Mouse (Mus musculus): ENCODE data around the gene Atoh7.

Gene Atoh7

DNA sequence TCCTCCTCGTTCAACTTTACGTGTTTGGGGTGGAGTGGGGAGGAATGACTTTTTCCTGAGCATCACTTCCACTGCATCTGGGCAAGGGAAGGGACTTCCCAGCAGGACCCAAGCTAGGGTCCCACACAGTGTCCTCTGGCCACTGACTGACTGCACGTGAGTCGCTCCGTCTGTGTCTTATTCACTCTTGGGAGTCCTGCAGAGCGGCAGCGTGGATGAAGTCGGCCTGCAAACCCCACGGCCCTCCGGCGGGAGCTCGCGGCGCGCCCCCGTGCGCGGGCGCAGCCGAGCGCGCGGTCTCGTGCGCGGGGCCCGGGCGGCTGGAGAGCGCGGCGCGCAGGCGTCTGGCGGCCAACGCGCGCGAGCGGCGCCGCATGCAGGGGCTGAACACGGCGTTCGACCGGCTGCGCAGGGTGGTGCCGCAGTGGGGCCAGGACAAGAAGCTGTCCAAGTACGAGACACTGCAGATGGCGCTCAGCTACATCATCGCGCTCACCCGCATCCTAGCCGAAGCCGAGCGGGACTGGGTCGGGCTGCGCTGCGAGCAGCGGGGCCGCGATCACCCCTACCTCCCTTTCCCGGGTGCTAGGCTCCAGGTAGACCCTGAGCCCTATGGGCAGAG is 601 bp downstream of the Atoh7 start:
- peak; percentile 45 for DNase-seq

DNA sequence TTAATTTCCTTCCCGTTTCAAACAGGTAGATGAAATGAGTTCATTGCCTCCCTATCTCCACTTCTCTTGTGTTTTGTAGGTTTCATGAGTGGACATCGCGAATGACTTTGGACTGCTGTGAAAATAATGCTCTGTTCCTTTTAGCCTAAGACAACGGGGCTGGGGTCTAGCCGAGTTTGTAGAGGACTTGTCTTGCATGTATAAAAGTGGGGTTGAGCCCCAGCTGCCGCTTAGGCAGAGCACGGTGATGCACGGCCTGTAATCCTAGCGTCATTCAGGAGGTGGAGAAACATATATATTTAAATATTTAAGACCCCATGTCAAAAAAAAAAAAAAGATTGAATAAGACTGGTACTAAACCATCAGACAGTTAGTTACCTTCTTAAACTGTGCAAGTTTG is 1.2 kb downstream of the Atoh7 start:
- no peak for DNase-seq

DNA sequence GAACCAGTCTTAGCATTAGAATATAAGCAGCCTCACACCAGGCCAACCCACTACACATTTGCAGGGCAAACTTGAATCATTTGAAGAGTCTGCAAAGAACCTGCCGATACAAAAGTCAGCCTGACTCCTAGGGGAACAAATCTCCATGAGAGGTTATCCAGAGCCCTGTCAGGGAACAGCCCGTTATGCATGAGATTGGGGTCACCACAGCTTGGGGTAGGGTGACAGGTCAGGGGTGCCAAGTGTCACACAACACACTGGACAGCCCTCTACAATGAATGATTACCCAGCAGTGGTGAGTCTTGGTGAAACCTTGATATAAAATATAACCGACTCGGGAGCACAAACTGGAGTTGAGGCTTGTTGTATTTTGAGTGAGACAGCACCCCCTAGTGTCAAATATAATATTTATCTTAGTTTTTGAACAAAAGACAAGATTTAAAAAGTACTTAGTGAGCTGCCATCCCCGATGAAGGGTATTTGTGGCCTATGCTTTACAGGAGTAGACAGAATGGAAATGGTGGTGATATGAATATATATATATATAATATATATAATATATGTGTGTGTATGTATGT is 13.7 kb downstream of the Atoh7 start:
- no peak for DNase-seq

DNA sequence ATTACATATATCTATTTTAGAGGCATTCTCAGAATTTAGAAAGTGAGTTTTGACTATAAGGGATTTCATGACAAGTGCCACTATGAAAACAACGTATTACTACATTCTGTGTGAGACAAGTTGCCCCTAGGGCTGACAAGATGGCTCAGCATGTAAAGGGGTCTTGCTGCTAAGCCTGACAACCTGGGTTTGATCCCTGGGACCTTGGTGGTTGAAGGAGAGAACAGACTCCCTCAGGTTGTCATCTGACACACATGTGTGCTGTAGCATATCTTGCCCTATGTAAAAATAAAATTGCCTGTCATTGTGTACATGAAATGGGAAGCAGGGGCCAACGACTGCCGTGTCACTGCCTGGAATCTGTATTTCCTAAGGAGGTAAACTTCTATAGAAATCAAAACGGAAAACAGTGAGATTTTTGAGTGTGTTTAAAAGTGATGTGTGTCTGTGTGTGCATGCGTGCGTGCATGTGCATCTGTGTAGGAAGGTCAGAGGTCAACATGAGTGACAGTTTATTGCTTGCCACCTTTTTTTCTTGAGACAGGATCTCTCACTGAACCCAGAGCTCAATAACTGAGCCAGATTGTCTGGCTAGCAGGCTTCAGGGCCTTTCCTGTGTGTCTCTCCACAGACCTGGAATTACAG is 14.4 kb downstream of the Atoh7 start:
- DNase-seq, result no peak

DNA sequence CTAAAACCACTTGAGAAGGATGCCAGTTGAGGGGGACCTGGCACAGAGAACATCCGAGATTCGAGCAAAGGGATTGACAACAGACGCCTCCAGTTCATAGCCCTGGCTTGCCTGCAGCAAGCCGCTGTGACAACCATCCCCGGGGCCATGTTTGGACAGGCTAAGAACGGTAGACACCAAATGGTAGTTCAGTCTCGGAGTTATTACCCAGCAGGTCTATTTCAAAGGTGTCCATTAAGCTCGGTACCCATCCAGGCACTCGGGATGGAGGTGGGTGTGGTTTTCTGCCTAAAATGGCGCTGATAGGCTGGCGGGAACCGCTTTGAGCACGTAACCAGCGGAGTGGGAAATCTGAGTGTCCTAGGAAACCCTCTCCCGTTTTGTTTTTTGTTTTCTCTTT is 16.4 kb downstream of the Atoh7 start:
- DNase-seq, result no peak

DNA sequence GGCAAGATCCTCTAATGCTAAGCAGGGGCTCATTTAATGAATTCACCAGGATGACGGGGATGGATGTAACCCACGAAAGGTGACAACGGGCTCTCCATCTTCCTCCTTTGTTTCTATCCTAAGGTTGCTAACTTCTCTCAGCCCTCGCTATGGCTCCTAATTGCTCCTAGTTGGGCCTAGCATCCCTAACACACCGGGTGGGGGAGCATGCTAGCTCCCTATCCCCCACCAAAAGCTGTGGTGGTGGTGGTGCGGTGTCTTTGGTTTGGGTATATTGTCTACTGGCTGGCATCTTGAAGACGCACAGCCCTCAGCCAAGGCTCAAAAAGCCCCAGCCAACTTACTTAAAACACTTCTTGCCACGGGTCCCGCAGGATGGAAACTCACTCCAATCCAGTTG is 16.9 kb downstream of the Atoh7 start:
- no peak for DNase-seq

DNA sequence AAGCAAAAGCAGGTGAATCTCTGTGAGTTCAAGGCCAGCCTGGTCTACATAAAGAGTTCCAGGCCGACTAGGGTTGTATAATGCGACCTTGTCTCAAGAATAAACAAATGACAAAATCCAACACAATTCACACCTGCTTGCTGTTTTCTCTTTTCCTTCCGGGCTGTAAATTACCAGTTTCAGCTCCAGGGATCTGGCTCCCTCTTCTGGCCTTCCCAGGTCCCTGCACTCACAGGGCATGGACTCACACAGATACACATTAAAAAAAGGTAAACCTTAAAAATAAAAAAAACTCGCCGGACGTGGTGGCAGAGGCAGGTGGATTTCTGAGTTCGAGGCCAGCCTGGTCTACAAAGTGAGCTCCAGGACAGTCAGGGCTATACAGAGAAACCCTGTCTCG is 18.1 kb downstream of the Atoh7 start:
- DNase-seq, result no peak

DNA sequence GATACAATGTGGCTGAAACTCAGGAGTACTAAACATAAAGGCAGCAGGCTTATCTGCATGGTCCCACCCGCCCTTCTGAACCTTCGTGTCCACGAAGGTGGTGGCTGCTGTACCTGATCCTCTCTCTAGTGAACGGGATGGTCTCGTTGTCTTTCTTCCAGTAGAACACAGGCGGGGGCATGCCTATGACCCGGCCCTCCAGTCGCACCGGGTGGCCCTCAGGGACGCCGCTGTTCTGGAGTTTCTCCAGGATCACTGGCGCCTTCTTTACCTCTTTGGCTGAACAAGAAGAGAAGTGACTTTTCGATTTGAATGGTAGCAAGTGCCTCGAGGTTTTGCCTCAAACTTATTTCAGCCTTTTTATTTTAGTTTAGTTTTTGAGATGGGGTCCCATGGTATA is 20.5 kb downstream of the Atoh7 start:
- no peak for DNase-seq

DNA sequence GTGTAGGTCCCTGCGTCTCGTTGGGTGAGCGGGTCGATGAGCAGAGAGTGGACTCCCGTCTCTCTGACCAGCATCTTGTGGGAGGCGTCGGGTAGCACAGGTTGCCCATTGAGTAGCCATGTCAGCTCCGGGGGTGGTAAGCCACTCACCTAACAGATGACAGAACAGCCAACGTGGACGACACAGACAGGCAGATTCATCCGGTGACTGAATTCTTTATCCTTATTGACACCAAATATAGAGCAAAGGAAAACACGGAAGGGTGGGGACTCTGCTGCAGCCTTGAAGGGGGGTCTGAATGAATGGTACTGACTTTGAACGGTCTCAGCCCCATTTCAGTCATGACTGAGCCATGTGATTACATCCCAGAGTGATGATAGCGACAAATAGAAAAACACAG is 22.5 kb downstream of the Atoh7 start:
- DNase-seq, result no peak

DNA sequence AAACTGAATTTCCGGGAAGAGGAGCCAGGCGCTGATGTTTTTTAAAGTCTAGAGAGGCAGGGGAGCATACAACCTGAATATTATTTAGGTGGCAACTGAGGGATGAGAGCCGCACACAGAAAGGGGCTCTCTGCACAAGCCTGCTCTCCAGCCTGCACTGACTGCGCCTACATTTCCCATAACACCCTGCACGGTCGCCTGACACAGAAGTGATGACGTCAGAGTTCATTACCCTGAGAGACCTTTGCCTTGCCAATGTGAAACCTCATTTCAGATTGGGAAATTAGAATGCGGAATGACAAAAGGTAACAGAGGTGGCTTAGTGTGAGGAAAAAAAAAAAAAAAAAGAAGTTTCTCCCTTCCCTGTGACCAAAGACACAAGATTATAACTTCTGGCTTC is 23.1 kb downstream of the Atoh7 start:
- DNase-seq, result peak; percentile 27

DNA sequence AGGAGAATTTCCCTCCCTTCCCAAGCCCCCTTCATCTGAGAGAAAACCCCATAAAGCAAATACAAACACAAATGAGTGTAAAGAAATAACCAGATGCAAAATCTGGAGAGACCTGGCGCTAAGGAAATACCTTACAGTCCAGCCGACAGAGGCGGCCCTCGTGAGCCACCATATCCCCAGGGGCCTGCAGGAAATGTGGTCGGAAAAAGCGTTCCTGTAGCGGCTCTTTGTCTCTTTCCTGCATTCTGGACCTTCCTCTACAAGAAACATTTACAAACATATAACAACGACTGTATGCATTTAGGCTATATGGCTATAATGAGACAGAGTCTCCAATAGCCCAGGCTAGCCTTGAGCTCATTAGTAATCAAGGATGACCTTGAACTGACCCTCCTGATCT is 23.7 kb downstream of the Atoh7 start:
- no peak for DNase-seq

DNA sequence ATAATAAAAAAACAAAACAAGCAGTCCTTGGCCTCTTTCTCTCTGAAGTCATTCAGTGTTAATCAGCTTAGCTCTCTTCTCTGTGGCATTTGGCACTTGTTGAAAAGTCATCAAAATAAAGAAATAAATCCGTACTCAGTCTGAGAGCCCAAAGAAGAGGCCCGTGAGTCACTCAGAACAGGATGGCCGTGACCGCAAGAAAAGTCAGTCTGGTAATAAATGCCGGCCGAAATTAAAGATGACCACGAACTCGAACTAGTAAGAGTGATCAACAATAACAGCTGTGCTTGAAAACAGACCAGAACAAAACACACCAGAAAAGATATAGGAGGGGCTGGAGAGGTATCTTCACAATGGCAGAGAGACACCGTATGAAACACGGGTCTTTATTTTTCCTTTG is 24.6 kb downstream of the Atoh7 start:
- no peak for DNase-seq

DNA sequence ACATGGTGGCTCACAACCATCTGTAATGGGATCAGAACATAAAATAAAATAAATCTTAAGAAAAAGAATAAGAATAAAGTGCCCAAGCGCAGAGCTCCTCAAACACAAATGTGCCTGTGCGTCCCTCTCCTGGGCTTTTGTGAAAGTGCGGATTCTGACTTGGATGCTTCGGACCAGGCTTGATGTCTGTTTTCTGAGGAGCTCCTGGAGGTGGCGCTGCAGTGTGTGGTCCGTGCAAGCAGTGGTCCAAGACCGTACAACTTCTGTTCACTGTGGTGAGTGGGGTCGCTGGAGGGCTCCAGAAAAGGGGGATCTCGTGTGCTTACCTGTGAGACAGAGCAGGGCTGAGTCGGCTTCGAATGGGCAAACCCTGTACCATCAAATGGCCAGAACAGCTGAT is 25.9 kb downstream of the Atoh7 start:
- no peak for DNase-seq

DNA sequence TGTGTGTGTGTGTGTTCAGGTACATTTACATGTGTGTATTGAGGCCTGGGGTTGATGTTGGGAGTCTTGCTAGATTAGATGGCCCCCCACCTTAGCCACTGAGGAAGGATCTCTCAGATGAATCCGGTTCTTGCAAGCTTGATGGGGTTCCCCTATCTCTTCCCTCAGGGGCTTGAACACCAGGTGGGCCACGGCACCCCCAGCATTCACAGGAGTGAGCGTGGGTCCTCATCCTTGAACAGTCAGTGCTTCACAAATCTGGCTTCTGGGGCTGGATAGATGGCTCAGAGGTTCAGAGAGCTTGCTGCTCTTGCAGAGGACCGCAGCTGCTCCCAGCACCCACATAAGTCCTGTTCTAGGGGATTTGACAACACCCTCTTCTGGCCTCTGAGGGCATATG is 26.7 kb downstream of the Atoh7 start:
- DNase-seq, result no peak

DNA sequence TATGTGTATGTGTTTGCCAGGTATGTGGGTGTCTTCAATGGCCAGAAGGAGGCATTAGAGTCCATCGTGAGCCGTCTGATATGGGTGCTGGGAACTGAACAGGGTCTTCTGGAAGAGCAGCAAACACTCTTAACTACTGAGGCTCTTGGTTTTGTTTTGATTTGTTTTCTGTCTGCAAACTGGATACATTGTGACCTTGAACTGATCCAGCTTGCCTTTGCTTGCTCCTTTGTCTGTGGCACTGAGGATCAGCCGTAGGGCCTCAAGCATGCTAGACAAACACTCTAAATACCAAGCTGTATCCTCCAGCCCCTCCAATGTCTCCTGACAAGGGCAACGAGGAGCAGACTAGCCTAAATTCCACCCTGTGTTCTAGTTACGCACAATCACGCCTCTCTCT is 27.7 kb downstream of the Atoh7 start:
- no peak for DNase-seq

DNA sequence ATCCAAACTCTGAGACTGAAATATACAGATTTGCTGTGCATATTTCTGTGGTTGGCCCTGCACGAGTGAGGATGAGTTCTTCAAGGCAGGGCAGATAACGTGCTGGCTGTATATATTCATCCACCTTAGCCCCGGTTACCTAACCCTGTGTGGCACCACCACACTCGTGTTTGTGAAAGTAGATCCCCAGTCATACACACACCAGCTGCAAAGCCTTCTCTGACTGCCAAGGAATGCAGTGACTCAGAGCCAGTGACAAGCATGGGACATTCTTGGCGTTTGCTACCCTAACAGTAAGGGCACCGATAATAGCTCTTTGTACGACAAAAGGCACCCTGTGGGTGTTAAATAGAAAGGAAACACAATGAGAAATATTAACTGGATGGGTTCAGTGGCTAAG is 28.8 kb downstream of the Atoh7 start:
- no peak for DNase-seq

DNA sequence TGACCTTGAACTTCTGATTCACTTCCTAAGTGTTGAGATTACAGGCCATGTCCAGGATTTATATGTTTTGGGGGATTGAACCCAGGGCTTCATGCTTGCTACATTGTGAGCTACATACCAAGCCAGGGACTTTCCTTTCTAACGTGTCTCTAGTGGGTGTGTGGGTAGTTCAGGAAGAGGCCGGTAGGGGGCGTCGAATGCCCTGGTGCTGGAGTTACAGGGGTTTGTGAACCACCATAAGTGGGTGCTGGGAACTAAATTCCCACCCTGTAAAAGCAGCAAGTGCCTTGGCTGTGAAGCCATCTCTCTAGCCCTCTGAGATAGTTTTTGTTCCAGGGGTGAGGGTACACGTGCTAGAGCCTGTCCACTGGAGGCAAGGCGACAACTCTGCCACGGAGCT is 31.0 kb downstream of the Atoh7 start:
- DNase-seq, result no peak

DNA sequence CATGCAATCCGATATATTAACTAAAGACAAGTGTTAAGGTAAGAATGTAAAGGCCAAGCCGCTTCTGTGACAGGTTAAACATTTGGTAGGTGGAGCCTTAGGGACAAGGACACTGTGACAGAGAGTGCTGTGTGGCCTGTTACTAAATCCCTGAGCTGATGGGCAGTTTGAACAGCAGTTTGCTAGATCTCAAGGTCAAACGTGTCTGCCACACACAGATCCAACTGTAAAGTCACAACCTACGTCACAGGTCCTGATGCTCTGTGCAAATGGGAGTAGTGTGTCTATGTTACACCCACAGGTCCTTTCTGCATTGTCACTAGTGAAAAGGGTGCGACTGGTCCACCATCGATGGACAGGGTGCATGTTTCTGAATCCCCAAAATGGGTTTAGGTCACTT is 32.9 kb downstream of the Atoh7 start:
- DNase-seq, result no peak

DNA sequence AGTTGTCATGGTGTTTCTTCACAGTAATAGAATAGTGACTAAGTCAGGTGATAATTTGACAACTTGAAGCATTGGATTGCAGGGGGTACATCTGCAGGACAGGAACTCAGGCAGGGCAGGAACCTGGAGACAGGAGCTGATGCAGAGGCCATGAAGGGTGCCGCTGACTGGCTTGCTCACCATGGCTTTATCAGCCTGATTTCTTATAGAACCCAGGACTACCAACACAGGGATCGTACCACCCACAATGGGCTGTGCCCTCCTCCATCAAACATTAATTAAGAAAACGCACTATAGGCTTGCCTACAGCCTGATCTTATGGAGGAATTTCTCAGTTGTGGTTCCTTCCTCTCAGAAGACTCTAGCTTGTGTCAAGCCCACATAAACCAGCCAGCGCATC is 33.9 kb downstream of the Atoh7 start:
- no peak for DNase-seq

DNA sequence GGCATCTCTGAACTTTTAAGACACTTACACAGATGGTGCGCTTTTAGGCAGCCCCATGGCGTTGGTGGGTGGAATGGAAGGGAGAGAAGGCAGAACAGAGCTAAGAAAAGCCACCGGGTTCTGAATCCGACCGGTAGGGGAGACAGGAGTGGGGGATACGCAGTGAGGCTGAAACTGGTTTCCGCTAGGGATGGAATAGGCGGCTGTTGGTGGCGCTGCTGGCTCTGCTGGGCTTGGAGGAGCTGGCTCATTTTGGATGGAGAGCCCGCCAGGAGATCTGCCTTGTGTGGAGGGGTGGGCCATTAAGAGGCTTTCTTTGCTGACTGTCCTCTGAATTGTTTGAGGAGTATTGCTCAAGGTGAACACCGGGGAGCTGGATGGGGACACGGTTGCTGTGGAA is 36.2 kb downstream of the Atoh7 start:
- DNase-seq, result no peak

DNA sequence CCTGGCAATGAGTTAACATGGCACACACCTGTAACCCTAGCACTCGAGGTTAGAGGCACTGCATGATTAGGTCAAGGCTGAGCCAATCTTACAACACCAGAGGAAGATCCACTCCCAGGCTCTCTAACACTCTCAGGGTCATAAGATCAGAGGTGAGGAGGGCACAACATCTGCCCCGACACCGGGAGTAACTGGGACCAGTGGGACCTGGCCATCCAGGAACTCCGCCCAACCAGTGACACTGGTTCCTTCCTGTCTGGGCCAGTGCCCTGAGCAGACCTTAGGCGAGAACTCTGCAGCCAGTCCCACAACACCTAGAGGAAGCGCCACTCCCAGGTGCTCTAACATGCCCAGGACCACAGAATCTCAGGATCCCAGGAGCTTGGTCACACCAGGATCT is 37.0 kb downstream of the Atoh7 start:
- DNase-seq, result no peak

DNA sequence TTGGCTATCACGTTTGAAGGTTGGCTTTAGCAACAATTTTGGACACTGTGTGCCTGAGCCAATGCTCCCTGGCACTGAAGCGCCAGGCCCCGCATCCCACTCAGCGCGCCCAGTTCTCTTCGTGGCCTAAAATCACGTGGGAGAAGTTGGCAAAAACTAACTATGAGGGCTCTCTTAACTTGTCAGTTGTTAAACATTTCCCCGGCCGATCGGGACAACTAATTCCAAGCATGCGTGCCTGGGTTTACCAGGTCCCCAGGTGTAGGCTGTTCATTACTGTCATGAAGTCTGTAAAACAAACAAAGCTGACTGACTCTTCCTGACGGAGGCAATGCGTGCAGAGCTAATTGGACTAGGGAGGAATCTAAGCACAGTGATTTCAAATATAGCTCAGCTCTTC is 43.2 kb downstream of the Atoh7 start:
- no peak for DNase-seq

Data from thymus, postnatal 14 days (tissue).